Mouse (Mus musculus) stomach, postnatal 0 days (tissue): ENCODE data around the gene Selenof.

Experiments used
- CTCF ChIP-seq: IDR thresholded peaks from 2 replicates; pipeline ENCODE4 v1.5.1; 2016; ENCODE audit warnings: antibody characterized with exemption, low read depth, mild to moderate bottlenecking, moderate library complexity
- EP300 ChIP-seq: optimal IDR thresholded peaks from 2 replicates; pipeline ENCODE3; 2016; ENCODE audit warnings: antibody characterized with exemption

DNA sequence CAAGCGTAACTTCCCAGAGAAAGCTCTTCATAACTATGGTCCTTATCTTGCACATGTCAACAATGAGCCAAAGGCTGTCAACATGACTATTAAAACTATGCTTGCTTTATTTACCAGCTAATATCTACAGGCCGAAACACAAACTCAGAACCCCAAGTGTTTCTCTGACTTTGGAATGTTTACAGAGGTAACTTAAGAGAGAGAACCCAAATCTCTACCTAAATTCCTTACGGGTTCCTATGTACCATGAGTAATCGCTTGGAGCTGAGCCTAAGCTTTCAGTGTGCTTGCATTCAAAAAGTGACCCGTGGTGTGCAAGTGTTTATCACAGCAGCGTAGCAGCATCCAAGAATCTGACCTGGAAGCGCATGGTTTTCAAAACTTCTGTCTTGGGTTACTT, 4.9 kb upstream of the Selenof start:
- TF ChIP-seq CTCF (no peak), EP300 (no peak)
